Mouse (Mus musculus) CH12.LX (cell line): ENCODE results near the gene Myo1g. TPM values are rescaled to one million over a fixed set of nuclear protein-coding genes. Genes with fewer than 3 reads are reported as not detected.

Experiments
- DNase-seq: peaks from one replicate; pipeline ENCODE4 v3.0.0-alpha.2; 2013; ENCODE audit errors: extremely low read depth
- H3K27ac ChIP-seq: 2 replicates; pipeline ENCODE4 v1.5.1; 2012; ENCODE audit warnings: low read depth, mild to moderate bottlenecking, control low read depth, moderate library complexity; ENCODE audit not compliant: insufficient read depth
- H3K27me3 ChIP-seq: replicated peaks from 2 replicates; pipeline ENCODE3; 2012; ENCODE audit warnings: inconsistent platforms
- H3K36me3 ChIP-seq, 2 experiments: replicated peaks in 1 of 2; 2 replicates each; pipeline versions ENCODE3 to v1.6.1; 2012; ENCODE audit warnings: inconsistent platforms in 1 of 2, low read length in 1 of 2, mild to moderate bottlenecking in 1 of 2, mixed read lengths in 1 of 2, moderate library complexity in 1 of 2; ENCODE audit not compliant: control insufficient read depth in 1 of 2, insufficient read depth in 1 of 2
- H3K4me1 ChIP-seq, 2 experiments: 2 replicates each; pipeline ENCODE4 v1.6.1; 2012; ENCODE audit warnings: inconsistent platforms in 1 of 2, moderate library complexity in 1 of 2; ENCODE audit not compliant: insufficient read depth in 2 of 2, control insufficient read depth in 1 of 2
- H3K4me2 ChIP-seq: 2 replicates; pipeline ENCODE4 v1.6.1; 2012; ENCODE audit warnings: low read depth, mild to moderate bottlenecking, control low read depth; ENCODE audit not compliant: poor library complexity, insufficient read depth, severe bottlenecking
- H3K4me3 ChIP-seq, 3 experiments: fragments of 150-350 bp in 1 of 3; sonication (generic) in 1 of 3; replicated peaks in 1 of 3; 2 replicates each; pipeline versions ENCODE3 to v1.5.1; 2011 to 2012; ENCODE audit warnings: low read depth in 2 of 3, low read length in 2 of 3, mild to moderate bottlenecking in 2 of 3, moderate library complexity in 2 of 3, control low read depth in 1 of 3, improper control_type of control experiment in 1 of 3, inconsistent platforms in 1 of 3, mixed read lengths in 1 of 3; ENCODE audit not compliant: poor library complexity in 1 of 3
- H3K79me2 ChIP-seq: replicated peaks from 2 replicates; pipeline ENCODE4 v1.6.1; 2012; ENCODE audit warnings: mild to moderate bottlenecking, moderate library complexity; ENCODE audit not compliant: control insufficient read depth, poor library complexity, insufficient read depth, severe bottlenecking; ENCODE audit errors: extremely low read depth
- H3K9ac ChIP-seq: 2 replicates; pipeline ENCODE4 v1.6.1; 2012; ENCODE audit warnings: low read depth, mild to moderate bottlenecking, control low read depth, moderate library complexity; ENCODE audit not compliant: insufficient read depth
- H3K9me3 ChIP-seq: replicated peaks from 2 replicates; pipeline ENCODE3; 2012; ENCODE audit warnings: low read length, inconsistent platforms, mixed read lengths
- CHD1 ChIP-seq: IDR thresholded peaks from 2 replicates; pipeline ENCODE4 v1.6.1; 2012; ENCODE audit warnings: low read depth, low read length, improper control_type of control experiment, inconsistent platforms
- CHD2 ChIP-seq: IDR thresholded peaks from 2 replicates; pipeline ENCODE4 v1.6.1; 2011; ENCODE audit warnings: low read length, improper control_type of control experiment
- E2F4 ChIP-seq: IDR thresholded peaks from 2 replicates; pipeline ENCODE4 v1.6.1; 2011; ENCODE audit warnings: low read depth, low read length, improper control_type of control experiment; ENCODE audit not compliant: insufficient replicate concordance
- ELF1 ChIP-seq: IDR thresholded peaks from 2 replicates; pipeline ENCODE4 v1.6.1; 2014; ENCODE audit warnings: low read depth, mild to moderate bottlenecking, inconsistent platforms, low read length, improper control_type of control experiment
- EP300 ChIP-seq: IDR thresholded peaks from 2 replicates; pipeline ENCODE4 v1.6.1; 2011; ENCODE audit warnings: low read length, improper control_type of control experiment
- HCFC1 ChIP-seq: IDR thresholded peaks from 2 replicates; pipeline ENCODE4 v1.6.1; 2012; ENCODE audit warnings: low read depth, mild to moderate bottlenecking, inconsistent platforms, low read length, improper control_type of control experiment
- JUN ChIP-seq: IDR thresholded peaks from 2 replicates; pipeline ENCODE4 v1.6.1; 2011; ENCODE audit warnings: low read depth, mild to moderate bottlenecking, low read length, improper control_type of control experiment, moderate library complexity; ENCODE audit not compliant: insufficient read depth
- JUND ChIP-seq: conservative IDR thresholded peaks from 2 replicates; pipeline ENCODE4 v1.6.1; 2011; ENCODE audit warnings: low read depth, low read length, improper control_type of control experiment
- MAFK ChIP-seq: IDR thresholded peaks from 2 replicates; pipeline ENCODE4 v1.6.1; 2011; ENCODE audit warnings: low read length, improper control_type of control experiment; ENCODE audit not compliant: insufficient replicate concordance
- MAX ChIP-seq: IDR thresholded peaks from 2 replicates; pipeline ENCODE4 v1.6.1; 2011; ENCODE audit warnings: low read length, improper control_type of control experiment
- MAZ ChIP-seq: IDR thresholded peaks from 2 replicates; pipeline ENCODE4 v1.6.1; 2012; ENCODE audit warnings: low read depth, mild to moderate bottlenecking, inconsistent platforms, low read length, improper control_type of control experiment, moderate library complexity
- MEF2A ChIP-seq: IDR thresholded peaks from 2 replicates; pipeline ENCODE4 v1.6.1; 2014; ENCODE audit warnings: low read depth, mild to moderate bottlenecking, inconsistent platforms, low read length, improper control_type of control experiment, borderline replicate concordance
- MXI1 ChIP-seq: IDR thresholded peaks from 2 replicates; pipeline ENCODE4 v1.6.1; 2011; ENCODE audit warnings: mild to moderate bottlenecking, low read depth, low read length, improper control_type of control experiment
- MYC ChIP-seq: IDR thresholded peaks from 2 replicates; pipeline ENCODE4 v1.6.1; 2011; ENCODE audit warnings: low read depth, mild to moderate bottlenecking, improper control_type of control experiment, low read length
- NRF1 ChIP-seq: IDR thresholded peaks from 2 replicates; pipeline ENCODE4 v1.6.1; 2014; ENCODE audit warnings: low read depth, mild to moderate bottlenecking, inconsistent platforms, low read length, improper control_type of control experiment, moderate library complexity
- PAX5 ChIP-seq: IDR thresholded peaks from 2 replicates; pipeline ENCODE4 v1.6.1; 2012; ENCODE audit warnings: low read length, inconsistent platforms, mixed read lengths
- POLR2A ChIP-seq: IDR thresholded peaks from 2 replicates; pipeline ENCODE4 v1.6.1; 2011; ENCODE audit warnings: low read depth, mild to moderate bottlenecking, improper control_type of control experiment, low read length
- POLR2AphosphoS2 ChIP-seq: IDR thresholded peaks from 2 replicates; pipeline ENCODE4 v1.6.1; 2011; ENCODE audit warnings: low read depth, low read length, improper control_type of control experiment
- RAD21 ChIP-seq: IDR thresholded peaks from 2 replicates; pipeline ENCODE4 v1.6.1; 2011; ENCODE audit warnings: low read depth, mild to moderate bottlenecking, low read length, improper control_type of control experiment, moderate library complexity
- RCOR1 ChIP-seq: conservative IDR thresholded peaks from 2 replicates; pipeline ENCODE4 v1.6.1; 2012; ENCODE audit warnings: low read depth, mild to moderate bottlenecking, inconsistent platforms, low read length, improper control_type of control experiment
- SMC3 ChIP-seq: IDR thresholded peaks from 2 replicates; pipeline ENCODE4 v1.6.1; 2011; ENCODE audit warnings: low read depth, low read length, improper control_type of control experiment
- TBP ChIP-seq: conservative IDR thresholded peaks from 2 replicates; pipeline ENCODE4 v1.6.1; 2011; ENCODE audit warnings: low read depth, low read length, improper control_type of control experiment
- ZMIZ1 ChIP-seq: IDR thresholded peaks from 2 replicates; pipeline ENCODE4 v1.6.1; 2012; ENCODE audit warnings: low read depth, mild to moderate bottlenecking, inconsistent platforms, low read length, improper control_type of control experiment
- dilution Hi-C: fragments of 300-500 bp; cut with MboI; formaldehyde crosslinking; loops from 2 replicates; pipeline ENCODE4 v1.14.3; 2020; ENCODE audit warnings: low sequenced_read_pairs; ENCODE audit not compliant: extremely low pct_unique_long_range_greater_than_20kb, extremely low pct_ligation_motif_present
- in situ Hi-C: fragments of 300-500 bp; cut with MboI; formaldehyde crosslinking; loops from 3 replicates; pipeline ENCODE4 v1.14.3; 2019; ENCODE audit warnings: low sequenced_read_pairs, low pct_ligation_motif_present, low pct_unique_long_range_greater_than_20kb, mixed read lengths
- polyA plus RNA-seq: library from polyadenylated mRNA; unstranded; fragments of >175 nt; gene quantifications from 2 replicates; pipeline ENCODE4 v1.2.1, GENCODE M21; 2012; ENCODE audit warnings: low read depth; ENCODE audit not compliant: insufficient read length
- total RNA-seq, 2 experiments: library from RNA; depleted of rRNA; stranded (reverse); fragments of 300-350 nt in 1 of 2; fragments of >200 nt in 1 of 2; gene quantifications; 2 replicates each; pipeline ENCODE4 v1.2.3; 2012 to 2014

Myo1g gene
- total and polyA plus RNA-seq, 3 experiments = 268 to 335 (median 284) TPM

DNA sequence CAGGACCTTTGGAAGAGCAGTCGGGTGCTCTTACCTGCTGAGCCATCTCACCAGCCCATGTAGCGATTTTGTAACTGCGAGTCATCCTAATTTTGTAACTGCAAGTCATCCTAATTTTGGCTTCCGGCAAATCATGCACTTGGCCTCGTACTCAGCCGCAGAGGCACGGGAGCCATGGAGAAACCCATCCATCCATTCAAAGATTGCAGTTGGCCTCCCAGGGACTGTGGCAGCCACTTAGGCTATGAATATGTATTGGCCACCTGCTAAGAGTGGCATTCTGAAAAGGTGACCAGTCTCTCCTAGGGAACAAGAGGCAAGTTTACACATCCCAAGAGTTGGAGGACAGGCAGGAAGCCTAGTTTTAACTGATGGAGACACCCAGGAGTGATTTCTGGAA is 31.5 kb downstream of the Myo1g start:
- Histone ChIP-seq H3K4me1 (peaks cover 0 to 25% of the 10 kb centered on the region in 2 experiments; a peak in 2 of 4 replicates), H3K4me2 (no peak overlapping the region), H3K27me3 (no peaks in the 10 kb centered on the region), H3K9me3 (no peaks in the 10 kb centered on the region), H3K27ac (no peak overlapping the region), H3K36me3 (no peaks in the 10 kb centered on the region), H3K4me3 (no peak overlapping the region), H3K9ac (no peak overlapping the region), H3K79me2 (no peaks in the 10 kb centered on the region)
- in situ Hi-C loops (no loop called here), dilution Hi-C loops (no loop called here)
- DNase-seq = no peak
- TF ChIP-seq TBP (no peak), JUN (no peak), MYC (no peak), POLR2AphosphoS2 (no peak), MXI1 (no peak), NRF1 (no peak), E2F4 (no peak), POLR2A (no peak), SMC3 (no peak), ZMIZ1 (no peak)

DNA sequence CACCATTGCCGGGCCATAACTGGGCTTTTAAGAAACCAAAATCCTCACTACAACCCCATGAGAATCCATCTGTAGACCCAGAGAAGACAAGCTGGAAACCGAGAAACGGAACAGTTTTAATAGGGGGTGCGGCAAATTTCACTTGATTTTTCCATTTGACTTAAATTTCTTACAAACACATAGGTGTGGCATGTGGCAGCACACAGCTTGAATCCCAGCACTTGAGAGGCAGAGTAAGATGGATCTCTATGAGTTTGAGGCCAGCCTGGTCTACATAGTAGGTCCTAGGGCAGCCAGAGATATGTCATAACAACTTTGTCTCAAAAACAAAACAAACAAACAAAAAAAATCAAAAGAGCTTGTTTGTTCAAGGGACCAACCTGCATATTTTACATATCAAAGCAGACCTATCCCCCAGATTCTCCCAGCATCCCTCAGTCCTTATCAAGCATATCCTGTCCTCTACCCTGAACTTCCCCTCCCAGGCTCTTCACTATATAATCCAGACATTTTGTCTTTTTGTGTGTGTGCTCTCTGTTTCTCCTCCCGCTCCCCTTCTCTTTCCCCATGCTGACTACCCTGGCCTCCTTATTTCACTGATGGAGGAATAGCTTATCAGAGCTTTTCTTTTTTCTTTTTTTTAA is 32.6 kb downstream of the Myo1g start:
- in situ Hi-C loops = no loop called here
- dilution Hi-C loops = no loop called here
- no peak overlapping the region for H3K4me2 ChIP-seq
- no peak overlapping the region for H3K4me3 ChIP-seq
- H3K9me3 ChIP-seq = no peaks in the 10 kb centered on the region
- H3K36me3 ChIP-seq = no peaks in the 10 kb centered on the region
- TF ChIP-seq MAZ (no peak), HCFC1 (no peak), EP300 (no peak), CHD2 (no peak), ELF1 (no peak), MEF2A (no peak), CHD1 (no peak), MYC (no peak), RCOR1 (no peak), MAFK (no peak), MAX (no peak), JUN (no peak), RAD21 (no peak), PAX5 (no peak), JUND (no peak), NRF1 (no peak)
- DNase-seq = no peak
- no peak overlapping the region for H3K27ac ChIP-seq
- H3K4me1 ChIP-seq = peaks cover 0 to 22% of the 10 kb centered on the region in 2 experiments; a peak in 2 of 4 replicates
- H3K9ac ChIP-seq = no peak overlapping the region
- H3K27me3 ChIP-seq = no peaks in the 10 kb centered on the region
- no peaks in the 10 kb centered on the region for H3K79me2 ChIP-seq
